Mouse (Mus musculus) heart, embryonic 16.5 days (tissue): ENCODE results near the gene Tnc. TPM values are rescaled to one million over a fixed set of nuclear protein-coding genes. Genes with fewer than 3 reads are reported as not detected.

Source experiments
- ATAC-seq: fragments of 200-750 bp; cut with Nextera tagmentation; replicated peaks from 2 replicates; pipeline ENCODE4 v1.8.0; 2017; ENCODE audit warnings: moderate number of reproducible peaks; ENCODE audit not compliant: insufficient read depth, low FRiP score; ENCODE audit errors: extremely low read depth
- H3K27ac ChIP-seq: fragments of 300-500 bp; sonication (generic); 2 replicates; pipeline ENCODE4 v1.5.1; 2014; ENCODE audit warnings: mild to moderate bottlenecking, low read length, control low read depth, moderate library complexity
- H3K27me3 ChIP-seq: fragments of 300-500 bp; sonication (generic); 2 replicates; pipeline ENCODE4 v1.6.1; 2014; ENCODE audit warnings: low read length, mixed read lengths; ENCODE audit not compliant: control insufficient read depth, insufficient read depth
- H3K36me3 ChIP-seq: fragments of 300-500 bp; sonication (generic); 2 replicates; pipeline ENCODE4 v1.6.1; 2014; ENCODE audit not compliant: control insufficient read depth, insufficient read depth
- H3K4me1 ChIP-seq: fragments of 300-500 bp; sonication (generic); 2 replicates; pipeline ENCODE4 v1.6.1; 2014; ENCODE audit warnings: low read length, mixed read lengths; ENCODE audit not compliant: control insufficient read depth, insufficient read depth
- H3K4me2 ChIP-seq: fragments of 300-500 bp; sonication (generic); 2 replicates; pipeline ENCODE4 v1.6.1; 2014; ENCODE audit warnings: low read depth, mild to moderate bottlenecking, control low read depth, low read length
- H3K4me3 ChIP-seq: fragments of 300-500 bp; sonication (generic); 2 replicates; pipeline ENCODE4 v1.5.1; 2014; ENCODE audit warnings: mild to moderate bottlenecking, control low read depth, low read length
- H3K9ac ChIP-seq: fragments of 300-500 bp; sonication (generic); 2 replicates; pipeline ENCODE4 v1.6.1; 2014; ENCODE audit warnings: low read length, control low read depth
- H3K9me3 ChIP-seq: fragments of 300-500 bp; sonication (generic); replicated peaks from 2 replicates; pipeline ENCODE4 v1.6.1; 2016; ENCODE audit warnings: low read length; ENCODE audit not compliant: control insufficient read depth
- WGBS: fragments of 180-500 bp; shearing (Covaris S2); extraction: QIAGEN DNeasy Blood & Tissue Kit; methylation state at CpG from one replicate; pipeline ENCODE4 v1.1.7; 2014; 5-methylcytosine and 5-hydroxymethylcytosine counted together
- polyA plus RNA-seq: library from polyadenylated mRNA; unstranded; fragments of >200 nt; fragmentation: Nextera tagmentation; extraction: Ambion mirVana; gene quantifications from 2 replicates; pipeline ENCODE4 v1.2.1, GENCODE M21; 2015

Gene Tnc
- polyA plus RNA-seq, 1 experiment from 2014 or later, result 31.3 TPM

- no peak for ATAC-seq
- no peak overlapping the region for H3K4me3 ChIP-seq
- no peaks in the 10 kb centered on the region for H3K36me3 ChIP-seq
- H3K4me1 ChIP-seq, result no peaks in the 10 kb centered on the region
- H3K27ac ChIP-seq, result no peak overlapping the region
- no peak overlapping the region for H3K4me2 ChIP-seq
- H3K9ac ChIP-seq, result no peak overlapping the region
- H3K9me3 ChIP-seq, result no peaks in the 10 kb centered on the region
- no peaks in the 10 kb centered on the region for H3K27me3 ChIP-seq
Measured at GRCm38 (mm10) chr4:64074725-64075124, 27.9 kb upstream of the Tnc start.

- H3K4me1 ChIP-seq, result peaks cover 12% of the 10 kb centered on the region
- no peaks in the 10 kb centered on the region for H3K9me3 ChIP-seq
- no peak for ATAC-seq
- 32% methylated on average over 7 of the region's 7 CpGs for WGBS
- no peak overlapping the region for H3K4me2 ChIP-seq
- no peaks in the 10 kb centered on the region; the same call in 1 of the 2 replicates for H3K27me3 ChIP-seq
- H3K9ac ChIP-seq, result no peak overlapping the region
- H3K27ac ChIP-seq, result no peak overlapping the region
- H3K36me3 ChIP-seq, result no peaks in the 10 kb centered on the region
- H3K4me3 ChIP-seq, result no peak overlapping the region
Measured at GRCm38 (mm10) chr4:64067394-64067793, 20.6 kb upstream of the Tnc start.

GRCm38 (mm10) chr4:64065266-64065665 lies 18.5 kb upstream of the Tnc start:
- no peaks in the 10 kb centered on the region for H3K36me3 ChIP-seq
- no peak overlapping the region for H3K27ac ChIP-seq
- H3K9ac ChIP-seq, result no peak overlapping the region; the same call in 1 of the 2 replicates
- H3K4me1 ChIP-seq, result peaks cover 12% of the 10 kb centered on the region
- H3K9me3 ChIP-seq, result no peaks in the 10 kb centered on the region
- WGBS, result 14% methylated on average over 10 of the region's 10 CpGs
- peak overlapping the region; percentile 64 for H3K4me2 ChIP-seq
- H3K4me3 ChIP-seq, result peak overlapping the region; percentile 43
- H3K27me3 ChIP-seq, result no peaks in the 10 kb centered on the region; the same call in none of the 2 replicates
- ATAC-seq, result peak; percentile 45; the same call in 1 of the 2 replicates

GRCm38 (mm10) chr4:64058856-64059231 lies 12.0 kb upstream of the Tnc start:
- no peak for ATAC-seq
- H3K9ac ChIP-seq, result no peak overlapping the region
- no peaks in the 10 kb centered on the region for H3K36me3 ChIP-seq
- no peaks in the 10 kb centered on the region for H3K9me3 ChIP-seq
- H3K4me2 ChIP-seq, result no peak overlapping the region
- H3K4me3 ChIP-seq, result no peak overlapping the region
- peaks cover 5% of the 10 kb centered on the region for H3K27me3 ChIP-seq
- no peak overlapping the region for H3K27ac ChIP-seq
- 25% methylated on average over 6 of the region's 6 CpGs for WGBS
- peaks cover 9% of the 10 kb centered on the region; the same call in 1 of the 2 replicates for H3K4me1 ChIP-seq

GRCm38 (mm10) chr4:64058048-64058855 lies 11.4 kb upstream of the Tnc start:
- Histone ChIP-seq H3K9ac (no peak overlapping the region), H3K4me1 (peaks cover 9% of the 10 kb centered on the region; the same call in 1 of the 2 replicates), H3K4me3 (no peak overlapping the region), H3K4me2 (no peak overlapping the region), H3K27me3 (peaks cover 5% of the 10 kb centered on the region), H3K36me3 (no peaks in the 10 kb centered on the region), H3K27ac (no peak overlapping the region), H3K9me3 (no peaks in the 10 kb centered on the region)
- 14% methylated on average over 12 of the region's 12 CpGs for WGBS
- ATAC-seq, result peak; percentile 84

- 60% methylated on average over 7 of the region's 7 CpGs for WGBS
- H3K27me3 ChIP-seq, result peaks cover 24% of the 10 kb centered on the region
Measured at GRCm38 (mm10) chr4:64048177-64048576, 1.4 kb upstream of the Tnc start.

GRCm38 (mm10) chr4:64043893-64044292 lies 2.9 kb downstream of the Tnc start:
- no peak for ATAC-seq
- H3K4me2 ChIP-seq, result no peak overlapping the region
- H3K27ac ChIP-seq, result no peak overlapping the region
- 0 out of 2 replicates have a peak, but pooled peaks cover 2% of the 10 kb centered on the region for H3K4me1 ChIP-seq
- 58% methylated on average over 4 of the region's 4 CpGs for whole genome bisulfite sequencing
- no peaks in the 10 kb centered on the region for H3K9me3 ChIP-seq
- H3K4me3 ChIP-seq, result no peak overlapping the region
- peaks cover 24% of the 10 kb centered on the region for H3K27me3 ChIP-seq
- no peaks in the 10 kb centered on the region for H3K36me3 ChIP-seq
- no peak overlapping the region for H3K9ac ChIP-seq

More at GRCm38 (mm10) chr4:64048177-64048576, 1.4 kb upstream of the Tnc start:
- H3K4me1 ChIP-seq, result 0 out of 2 replicates have a peak, but pooled peaks cover 2% of the 10 kb centered on the region
- H3K36me3 ChIP-seq, result no peaks in the 10 kb centered on the region
- H3K9ac ChIP-seq, result no peak overlapping the region
- no peak for ATAC-seq
- H3K4me2 ChIP-seq, result no peak overlapping the region
- H3K4me3 ChIP-seq, result no peak overlapping the region
- no peaks in the 10 kb centered on the region for H3K9me3 ChIP-seq
- no peak overlapping the region for H3K27ac ChIP-seq

GRCm38 (mm10) chr4:64043371-64043770 lies 3.4 kb downstream of the Tnc start:
- no peak for ATAC-seq
- H3K9me3 ChIP-seq, result no peaks in the 10 kb centered on the region
- no peak overlapping the region for H3K27ac ChIP-seq
- no peak overlapping the region for H3K4me2 ChIP-seq
- H3K9ac ChIP-seq, result no peak overlapping the region
- no peak overlapping the region for H3K4me3 ChIP-seq
- H3K4me1 ChIP-seq, result 0 out of 2 replicates have a peak, but pooled peaks cover 2% of the 10 kb centered on the region
- WGBS, result 75% methylated on average over 6 of the region's 6 CpGs
- peaks cover 24% of the 10 kb centered on the region for H3K27me3 ChIP-seq
- no peaks in the 10 kb centered on the region for H3K36me3 ChIP-seq

GRCm38 (mm10) chr4:64039091-64039490 lies 7.7 kb downstream of the Tnc start:
- Histone ChIP-seq H3K27me3 (0 out of 2 replicates have a peak, but pooled peaks cover under 1% of the 10 kb centered on the region), H3K4me2 (no peak overlapping the region), H3K9me3 (no peaks in the 10 kb centered on the region), H3K4me1 (no peaks in the 10 kb centered on the region), H3K36me3 (no peaks in the 10 kb centered on the region), H3K27ac (no peak overlapping the region), H3K4me3 (no peak overlapping the region), H3K9ac (no peak overlapping the region)
- no peak for ATAC-seq
- WGBS, result 54% methylated on average over 2 of the region's 2 CpGs
